Mouse (Mus musculus): ENCODE measurements at regions not wholly inside any gene's neighbourhood (a gene's known extent, or its start where the extent isn't known, plus 50 kb on each side); places are given as distances from the start of the nearest gene placed in this dataset.

- H3K4me2 ChIP-seq: no peak overlapping the region
- no peak overlapping the region for H3K27ac ChIP-seq (replicated peaks)
- no peaks in the 10 kb centered on the region for H3K27me3 ChIP-seq (replicated peaks)
- no peak overlapping the region for H3K4me3 ChIP-seq
- H3K9ac ChIP-seq: no peak overlapping the region
- WGBS: 41% methylated on average over 3 of the region's 3 CpGs
- no peaks in the 10 kb centered on the region for H3K9me3 ChIP-seq
- no peak for ATAC-seq (ENCODE audit: extremely low read depth, insufficient number of reproducible peaks, low FRiP score, low TSS enrichment)
- no peaks in the 10 kb centered on the region for H3K4me1 ChIP-seq
- no peaks in the 10 kb centered on the region for H3K36me3 ChIP-seq
Observed at GRCm38 (mm10) chr5:75472484-75472883, 102.2 kb upstream of the Kit start.

DNA sequence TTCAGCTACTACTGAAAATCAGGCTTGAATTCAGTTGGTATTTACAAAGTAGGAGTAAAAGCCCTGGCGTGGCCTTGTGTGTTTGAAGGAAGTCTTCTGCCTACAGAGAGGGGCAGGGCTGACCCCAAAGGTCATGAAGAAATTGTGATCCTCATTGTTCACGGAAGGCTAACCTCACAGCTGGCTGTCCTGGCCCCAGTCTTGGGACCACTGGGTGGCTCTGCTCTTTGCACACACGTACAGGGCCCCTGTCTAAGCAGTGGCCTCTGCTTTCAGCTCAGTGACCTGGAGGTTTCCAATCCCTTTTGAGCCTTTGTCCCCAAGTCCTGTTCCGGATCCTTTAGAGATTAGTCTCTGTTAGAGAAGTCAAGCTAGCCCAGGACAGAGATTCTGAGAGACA lies 99.3 kb upstream of the Kit start:
- no peak for ATAC-seq (ENCODE audit: extremely low read depth, insufficient number of reproducible peaks, low FRiP score, low TSS enrichment)
- Histone ChIP-seq H3K4me2 (no peak overlapping the region), H3K27me3 (replicated peaks) (no peaks in the 10 kb centered on the region), H3K36me3 (no peaks in the 10 kb centered on the region), H3K4me3 (no peak overlapping the region), H3K9ac (no peak overlapping the region), H3K4me1 (no peaks in the 10 kb centered on the region), H3K9me3 (no peaks in the 10 kb centered on the region), H3K27ac (replicated peaks) (no peak overlapping the region)
- WGBS: 65% methylated on average over 4 of the region's 4 CpGs

- ATAC-seq (ENCODE audit: extremely low read depth, insufficient number of reproducible peaks, low FRiP score, low TSS enrichment): no peak
- H3K9me3 ChIP-seq: no peaks in the 10 kb centered on the region
- 3% methylated on average over 1 of the region's 1 CpGs for WGBS
- no peak overlapping the region for H3K4me2 ChIP-seq
- H3K4me3 ChIP-seq: no peak overlapping the region
- H3K36me3 ChIP-seq: no peaks in the 10 kb centered on the region
- H3K4me1 ChIP-seq: no peaks in the 10 kb centered on the region
- H3K9ac ChIP-seq: no peak overlapping the region
- no peak overlapping the region for H3K27ac ChIP-seq (replicated peaks)
- H3K27me3 ChIP-seq (replicated peaks): no peaks in the 10 kb centered on the region
Observed at GRCm38 (mm10) chr5:75478499-75478898, 96.2 kb upstream of the Kit start.

DNA sequence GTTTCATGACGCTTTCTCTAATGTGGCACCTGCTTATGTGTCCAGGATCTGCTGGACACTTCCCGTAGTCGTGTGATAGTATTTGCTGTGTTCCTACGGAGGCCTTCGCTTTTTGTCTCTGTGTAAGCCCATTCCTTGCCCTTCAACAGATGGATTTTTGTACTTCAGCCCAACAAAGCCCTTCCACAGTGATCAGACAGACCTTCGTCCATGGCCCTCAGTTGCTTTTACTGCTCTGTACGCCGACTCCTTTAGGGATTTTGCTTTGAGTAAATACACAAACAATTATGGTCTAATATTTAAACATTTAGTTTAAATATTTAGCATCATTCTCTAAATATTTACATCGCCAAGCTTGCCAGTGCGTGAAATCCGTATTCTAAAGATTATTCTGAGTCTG lies 95.6 kb upstream of the Kit start:
- no peak overlapping the region for H3K4me2 ChIP-seq
- 79% methylated on average over 11 of the region's 11 CpGs for WGBS
- no peaks in the 10 kb centered on the region for H3K9me3 ChIP-seq
- no peaks in the 10 kb centered on the region for H3K4me1 ChIP-seq
- no peak overlapping the region for H3K4me3 ChIP-seq
- H3K36me3 ChIP-seq: no peaks in the 10 kb centered on the region
- H3K27ac ChIP-seq (replicated peaks): no peak overlapping the region
- H3K9ac ChIP-seq: no peak overlapping the region
- H3K27me3 ChIP-seq (replicated peaks): no peaks in the 10 kb centered on the region
- no peak for ATAC-seq (ENCODE audit: extremely low read depth, insufficient number of reproducible peaks, low FRiP score, low TSS enrichment)

DNA sequence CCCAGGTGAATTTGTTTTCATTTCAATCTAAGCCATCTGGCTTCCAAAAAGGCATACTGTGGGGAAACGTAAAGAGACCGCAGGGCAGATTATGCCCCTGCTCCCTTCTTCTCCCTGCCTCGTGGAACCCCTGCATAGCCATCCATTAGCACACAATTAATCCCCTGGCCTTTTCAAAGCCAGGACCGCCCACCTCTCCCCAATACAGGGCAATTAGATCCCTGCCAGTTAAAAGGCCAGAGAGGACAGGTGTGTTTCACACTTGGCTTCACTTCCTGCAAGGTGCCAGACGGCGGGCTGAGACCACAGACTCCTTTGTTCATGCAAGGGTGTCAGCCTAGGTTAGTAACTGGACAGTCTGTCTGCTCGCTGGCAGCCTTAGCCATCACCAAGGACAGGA lies 93.1 kb upstream of the Kit start:
- Histone ChIP-seq H3K4me3 (no peak overlapping the region), H3K4me2 (no peak overlapping the region), H3K4me1 (no peaks in the 10 kb centered on the region), H3K27me3 (replicated peaks) (no peaks in the 10 kb centered on the region), H3K27ac (replicated peaks) (no peak overlapping the region), H3K36me3 (no peaks in the 10 kb centered on the region), H3K9ac (no peak overlapping the region), H3K9me3 (no peaks in the 10 kb centered on the region)
- no peak for ATAC-seq (ENCODE audit: extremely low read depth, insufficient number of reproducible peaks, low FRiP score, low TSS enrichment)
- 43% methylated on average over 7 of the region's 7 CpGs for WGBS

DNA sequence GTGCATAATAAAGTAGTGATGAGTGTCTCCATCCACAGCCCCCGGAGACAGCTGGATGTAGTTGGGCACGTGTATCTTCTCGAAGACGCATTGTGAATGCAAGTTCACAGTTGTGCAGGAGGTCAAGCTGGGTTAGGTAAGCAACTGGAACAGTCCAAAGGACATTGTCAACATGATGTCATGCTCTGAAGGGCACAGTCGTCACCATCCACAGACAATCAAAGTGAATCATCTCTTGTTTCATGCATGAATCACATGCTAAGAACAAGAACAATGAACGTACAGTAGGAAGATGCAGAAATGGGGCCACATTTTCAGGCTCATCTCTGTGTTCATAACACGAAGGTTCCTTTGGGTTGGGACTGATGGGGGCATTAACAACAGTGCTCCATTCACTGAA lies 90.4 kb upstream of the Kit start:
- Histone ChIP-seq H3K9me3 (no peaks in the 10 kb centered on the region), H3K27ac (replicated peaks) (no peak overlapping the region), H3K4me2 (no peak overlapping the region), H3K36me3 (no peaks in the 10 kb centered on the region), H3K27me3 (replicated peaks) (no peaks in the 10 kb centered on the region), H3K9ac (no peak overlapping the region), H3K4me3 (no peak overlapping the region), H3K4me1 (no peaks in the 10 kb centered on the region)
- WGBS: 79% methylated on average over 7 of the region's 7 CpGs
- no peak for ATAC-seq (ENCODE audit: extremely low read depth, insufficient number of reproducible peaks, low FRiP score, low TSS enrichment)

- H3K9ac ChIP-seq: no peak overlapping the region
- H3K27ac ChIP-seq (replicated peaks): no peak overlapping the region
- no peaks in the 10 kb centered on the region for H3K9me3 ChIP-seq
- no peaks in the 10 kb centered on the region for H3K4me1 ChIP-seq
- 45% methylated on average over 9 of the region's 9 CpGs for WGBS
- H3K36me3 ChIP-seq: no peaks in the 10 kb centered on the region
- no peak overlapping the region for H3K4me3 ChIP-seq
- no peak overlapping the region for H3K4me2 ChIP-seq
- ATAC-seq (ENCODE audit: extremely low read depth, insufficient number of reproducible peaks, low FRiP score, low TSS enrichment): no peak
- no peaks in the 10 kb centered on the region for H3K27me3 ChIP-seq (replicated peaks)
Observed at GRCm38 (mm10) chr5:75490806-75491205, 83.9 kb upstream of the Kit start.

- Histone ChIP-seq H3K9ac (no peak overlapping the region), H3K9me3 (no peaks in the 10 kb centered on the region), H3K4me1 (no peaks in the 10 kb centered on the region), H3K36me3 (no peaks in the 10 kb centered on the region), H3K4me2 (no peak overlapping the region), H3K4me3 (no peak overlapping the region), H3K27me3 (replicated peaks) (no peaks in the 10 kb centered on the region), H3K27ac (replicated peaks) (no peak overlapping the region)
- ATAC-seq (ENCODE audit: extremely low read depth, insufficient number of reproducible peaks, low FRiP score, low TSS enrichment): no peak
- 83% methylated on average over 10 of the region's 10 CpGs for WGBS
Observed at GRCm38 (mm10) chr5:75494143-75494542, 80.6 kb upstream of the Kit start.

- Histone ChIP-seq H3K4me1 (peaks cover 5% of the 10 kb centered on the region; the same call in 1 of the 2 replicates), H3K4me2 (no peak overlapping the region), H3K9ac (no peak overlapping the region), H3K4me3 (no peak overlapping the region), H3K36me3 (no peaks in the 10 kb centered on the region), H3K9me3 (no peaks in the 10 kb centered on the region), H3K27ac (replicated peaks) (no peak overlapping the region), H3K27me3 (replicated peaks) (no peaks in the 10 kb centered on the region)
- 71% methylated on average over 3 of the region's 3 CpGs for WGBS
- no peak for ATAC-seq (ENCODE audit: extremely low read depth, insufficient number of reproducible peaks, low FRiP score, low TSS enrichment)
Observed at GRCm38 (mm10) chr5:75499053-75499452, 75.7 kb upstream of the Kit start.

DNA sequence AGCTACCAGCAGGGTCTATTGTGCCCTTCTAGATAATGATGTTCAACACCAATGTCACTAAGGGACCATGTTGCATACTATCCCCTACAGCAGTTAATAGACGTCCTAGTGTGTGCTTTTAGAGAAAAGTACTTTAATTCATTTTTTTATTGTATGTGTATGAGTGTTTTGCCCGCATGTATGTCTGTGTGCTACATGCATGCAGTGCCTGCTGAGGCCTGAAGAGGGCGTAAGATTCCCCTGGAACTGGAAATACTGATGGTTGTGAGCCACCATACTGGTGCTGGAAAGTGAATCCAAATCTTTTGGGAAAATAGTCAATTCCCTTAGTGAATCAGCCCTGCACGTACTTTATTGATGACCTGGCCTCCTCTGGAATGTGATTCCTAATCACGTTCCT lies 75.0 kb upstream of the Kit start:
- no peak overlapping the region for H3K27ac ChIP-seq (replicated peaks)
- no peaks in the 10 kb centered on the region for H3K36me3 ChIP-seq
- 79% methylated on average over 5 of the region's 5 CpGs for WGBS
- ATAC-seq (ENCODE audit: extremely low read depth, insufficient number of reproducible peaks, low FRiP score, low TSS enrichment): no peak
- no peaks in the 10 kb centered on the region for H3K27me3 ChIP-seq (replicated peaks)
- peaks cover 5% of the 10 kb centered on the region; the same call in 1 of the 2 replicates for H3K4me1 ChIP-seq
- no peak overlapping the region for H3K4me2 ChIP-seq
- H3K4me3 ChIP-seq: no peak overlapping the region
- H3K9ac ChIP-seq: no peak overlapping the region
- no peaks in the 10 kb centered on the region for H3K9me3 ChIP-seq

GRCm38 (mm10) chr5:75500654-75501416 lies 73.9 kb upstream of the Kit start:
- H3K36me3 ChIP-seq: no peaks in the 10 kb centered on the region
- no peak overlapping the region for H3K9ac ChIP-seq
- H3K27ac ChIP-seq (replicated peaks): no peak overlapping the region
- ATAC-seq (ENCODE audit: extremely low read depth, insufficient number of reproducible peaks, low FRiP score, low TSS enrichment): no peak
- WGBS: 64% methylated on average over 8 of the region's 8 CpGs
- no peak overlapping the region for H3K4me2 ChIP-seq
- H3K27me3 ChIP-seq (replicated peaks): no peaks in the 10 kb centered on the region
- H3K4me3 ChIP-seq: no peak overlapping the region
- H3K9me3 ChIP-seq: no peaks in the 10 kb centered on the region
- H3K4me1 ChIP-seq: peaks cover 5% of the 10 kb centered on the region; the same call in 1 of the 2 replicates

DNA sequence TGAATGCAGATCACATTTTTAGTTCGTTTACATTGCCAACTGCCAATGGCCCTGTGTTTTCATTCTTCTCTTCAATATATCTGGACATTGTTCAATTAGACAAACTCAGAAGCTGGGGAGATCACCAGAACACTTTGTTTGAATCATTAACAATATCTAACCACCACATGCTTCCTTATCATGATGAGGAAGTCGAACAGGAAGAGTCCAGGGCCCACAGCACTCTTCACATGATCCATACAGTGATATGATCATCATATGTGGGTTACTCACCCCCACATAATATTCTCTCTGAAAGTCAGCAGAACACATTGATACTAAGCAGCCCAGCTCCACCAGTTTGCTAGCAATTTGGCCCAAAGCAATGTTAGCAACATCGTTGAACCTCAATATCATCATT lies 71.0 kb upstream of the Kit start:
- Histone ChIP-seq H3K4me2 (no peak overlapping the region), H3K4me1 (peaks cover 5% of the 10 kb centered on the region; the same call in 1 of the 2 replicates), H3K9ac (no peak overlapping the region), H3K4me3 (no peak overlapping the region), H3K9me3 (no peaks in the 10 kb centered on the region), H3K36me3 (no peaks in the 10 kb centered on the region), H3K27me3 (replicated peaks) (no peaks in the 10 kb centered on the region), H3K27ac (replicated peaks) (no peak overlapping the region)
- no peak for ATAC-seq (ENCODE audit: extremely low read depth, insufficient number of reproducible peaks, low FRiP score, low TSS enrichment)
- 72% methylated on average over 3 of the region's 3 CpGs for WGBS

Measured in heart, embryonic 13.5 days (tissue).